Mouse (Mus musculus) layer of hippocampus, postnatal 14 days (tissue): ENCODE results near the gene Tmem52b. TPM values are rescaled to one million over a fixed set of nuclear protein-coding genes. Genes with fewer than 3 reads are reported as not detected.

ENCODE experiments used
- total RNA-seq, 2 experiments: library from RNA; stranded (reverse); gene quantifications; 2 replicates each; pipeline ENCODE4 v1.2.3; 2021

Tmem52b gene
- total RNA-seq, 2 experiments from 2014 or later, result not detected

Other genes starting within 250 kb of the Tmem52b start
- gene Cd69, start 237.1 kb upstream of the Tmem52b start, total RNA-seq, result not detected
- gene 4922502D21Rik, start 180.8 kb upstream of the Tmem52b start, total RNA-seq, result not detected
- gene Clec12a, start 169.9 kb upstream of the Tmem52b start, total RNA-seq, result not detected
- gene Clec12b, start 126.7 kb upstream of the Tmem52b start, total RNA-seq, result not detected
- under 1 TPM in 1 of 2 experiments, not detected in 1; 0.23 TPM for gene Clec1b, start 115.3 kb upstream of the Tmem52b start, total RNA-seq
- gene Clec9a, start 103.7 kb upstream of the Tmem52b start, total RNA-seq, result not detected
- 1 to 10 TPM; 2.4 to 3.0 TPM for gene Clec1a, start 60.6 kb upstream of the Tmem52b start, total RNA-seq
- gene Olr1, start 5.4 kb upstream of the Tmem52b start, total RNA-seq, result not detected
- 100 to 1,000 TPM; 517 to 530 TPM for gene Gabarapl1, start 20.6 kb downstream of the Tmem52b start, total RNA-seq
- gene Klre1, start 65.3 kb downstream of the Tmem52b start, total RNA-seq, result not detected
- gene Klrd1, start 79.2 kb downstream of the Tmem52b start, total RNA-seq, result not detected
- gene Klrk1, start 111.3 kb downstream of the Tmem52b start, total RNA-seq, result not detected
- gene Klrc3, start 130.8 kb downstream of the Tmem52b start, total RNA-seq, result not detected
- not detected for gene Klrc2, start 148.1 kb downstream of the Tmem52b start, total RNA-seq
- gene Klrc1, start 166.4 kb downstream of the Tmem52b start, total RNA-seq, result not detected
- gene Klri1, start 204.6 kb downstream of the Tmem52b start, total RNA-seq, result not detected
- not detected for gene Klri2, start 227.9 kb downstream of the Tmem52b start, total RNA-seq